Mouse (Mus musculus) 3134 (cell line): ENCODE measurements around the gene Ppp1r15b.
A peak's percentile ranks its signal among the peaks of the same experiment; 100 is the strongest.

ENCODE experiments used
- DNase-seq: peaks from one replicate; pipeline ENCODE4 v3.0.0-alpha.2; 2011; ENCODE audit warnings: low spot score; ENCODE audit not compliant: insufficient read length; ENCODE audit errors: extremely low read depth

Gene Ppp1r15b

DNA sequence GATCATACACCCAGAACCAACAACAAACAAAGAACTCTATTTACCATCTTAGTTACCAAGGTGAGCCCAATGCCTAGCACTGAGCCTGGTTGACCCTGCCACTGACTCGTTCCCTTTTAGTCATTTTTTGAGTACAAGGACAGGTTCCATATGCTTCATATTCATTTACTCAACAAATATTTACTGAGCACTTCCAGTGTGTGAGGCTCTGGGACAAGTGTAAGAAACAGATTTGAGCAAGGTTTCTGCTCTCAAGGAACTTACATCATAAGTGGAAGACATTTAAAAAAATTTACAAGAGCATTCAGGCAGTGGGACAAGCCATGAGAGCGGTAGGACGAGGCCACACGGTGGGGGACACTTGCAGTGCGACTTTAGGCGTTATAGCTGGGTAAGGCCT is 24.3 kb downstream of the Ppp1r15b start:
- no peak for DNase-seq

DNA sequence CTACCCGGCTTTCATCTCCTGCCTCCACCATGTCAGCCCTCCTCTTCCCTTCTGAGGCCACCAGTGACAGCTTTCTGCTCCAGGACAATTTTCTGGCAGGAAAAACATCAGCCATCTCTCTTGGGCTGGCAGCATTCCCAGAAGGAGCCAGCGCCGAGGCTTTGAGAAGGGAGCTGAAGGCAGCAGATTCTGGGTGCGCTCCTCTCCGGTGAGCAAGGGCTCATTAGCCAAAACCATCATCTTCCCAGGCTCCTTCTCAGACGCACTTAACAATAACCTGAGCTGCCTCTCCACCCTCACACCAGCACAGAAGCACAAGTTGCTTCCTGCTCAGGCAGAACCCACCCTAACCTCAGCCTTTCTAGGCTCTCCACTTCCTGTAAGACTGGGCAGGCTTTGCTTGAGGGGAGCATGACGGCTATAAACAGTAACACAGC is 28.2 kb downstream of the Ppp1r15b start:
- no peak for DNase-seq

DNA sequence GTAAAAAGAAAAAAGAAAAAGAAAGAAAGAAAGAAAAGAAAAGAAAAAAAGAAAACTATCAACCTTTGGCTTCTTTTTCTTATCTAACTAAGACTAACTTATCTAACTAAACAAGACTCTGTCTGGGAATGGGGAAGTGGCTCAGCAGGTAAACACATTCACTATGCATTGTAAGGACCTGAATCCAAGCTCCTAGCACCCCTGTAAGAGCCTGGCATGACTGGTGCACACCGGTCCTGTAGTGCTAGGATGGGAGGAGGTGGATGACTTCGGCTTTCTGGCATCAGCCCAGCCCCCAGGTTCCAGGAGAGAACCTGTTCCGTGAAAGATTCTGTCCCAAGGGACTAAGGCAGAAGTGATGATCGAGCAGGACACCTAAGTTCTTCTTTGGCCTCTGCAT is 30.6 kb downstream of the Ppp1r15b start:
- no peak for DNase-seq

DNA sequence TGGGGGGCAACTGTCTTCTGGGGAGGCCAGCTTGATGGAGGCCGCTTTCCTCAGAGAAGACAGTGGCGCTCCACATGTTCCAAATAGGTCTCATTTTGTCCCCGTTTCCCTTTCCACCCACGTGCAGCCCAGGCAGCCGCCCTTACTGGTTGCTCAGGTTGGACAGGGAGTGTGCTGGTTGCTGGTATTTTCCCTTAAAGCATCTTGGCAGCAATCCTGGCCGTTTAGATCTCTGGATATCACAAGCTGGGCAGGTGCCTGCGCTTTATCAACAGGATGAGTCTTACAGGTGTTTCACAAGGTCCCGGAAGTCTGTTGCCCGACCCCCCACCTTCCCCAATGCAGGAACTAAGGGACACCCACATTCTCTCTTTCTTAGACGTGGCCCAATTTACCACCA is 31.1 kb downstream of the Ppp1r15b start:
- DNase-seq: no peak

DNA sequence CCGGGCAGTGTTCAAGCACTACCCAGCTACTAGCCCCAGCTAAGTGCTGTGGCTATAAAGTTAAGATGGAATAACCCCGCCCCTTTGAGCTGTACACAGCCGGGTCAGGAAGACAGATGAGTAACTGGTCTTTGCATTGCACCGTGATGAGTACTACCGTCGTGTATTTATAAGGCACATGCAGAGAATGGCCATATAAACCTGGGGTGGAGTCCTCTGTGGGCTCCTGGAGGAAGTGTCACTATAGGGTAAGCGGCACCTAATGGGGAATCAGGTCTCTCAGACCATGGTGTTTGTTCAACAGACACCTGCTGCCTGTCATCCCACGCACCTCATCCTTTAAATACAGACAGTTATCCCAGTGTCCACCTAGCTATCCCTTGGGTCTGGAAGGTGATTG is 32.0 kb downstream of the Ppp1r15b start:
- no peak for DNase-seq

DNA sequence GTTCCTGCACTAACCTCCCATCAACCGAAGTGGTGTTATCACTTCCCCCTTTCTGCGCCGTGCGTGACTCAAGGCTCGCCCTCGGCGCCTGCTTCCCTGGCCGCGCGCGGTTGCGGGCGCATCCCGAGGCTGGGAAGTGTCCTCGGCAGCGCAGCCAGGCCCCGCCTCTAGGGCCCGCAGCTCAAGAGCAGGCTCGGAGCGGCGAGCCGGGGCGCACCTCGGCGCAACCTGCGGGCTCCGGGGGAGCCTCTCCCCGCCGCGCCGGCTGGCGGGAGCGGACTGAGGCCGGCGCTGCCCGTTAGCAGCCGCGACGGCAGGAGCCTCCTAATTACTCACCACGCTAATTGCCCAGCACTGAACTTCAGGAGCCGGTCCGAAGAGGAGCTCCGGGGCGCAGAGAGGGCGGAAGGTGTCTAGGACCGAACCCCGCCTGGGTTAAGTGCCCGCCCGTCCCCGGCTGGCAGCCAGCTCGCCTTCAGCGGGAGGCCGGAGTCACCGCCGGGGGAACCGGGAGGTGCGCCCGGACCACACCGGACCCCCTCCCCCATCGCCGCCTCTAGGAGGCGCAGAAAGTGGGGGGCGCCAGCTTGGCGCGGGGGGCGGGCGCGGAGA is 33.0 kb downstream of the Ppp1r15b start, which contains the start of gene Plekha6:
Gene Plekha6, plus strand, starts transcription at position 391 of the 612 bp plus-strand sequence.
- DNase-seq: no peak

DNA sequence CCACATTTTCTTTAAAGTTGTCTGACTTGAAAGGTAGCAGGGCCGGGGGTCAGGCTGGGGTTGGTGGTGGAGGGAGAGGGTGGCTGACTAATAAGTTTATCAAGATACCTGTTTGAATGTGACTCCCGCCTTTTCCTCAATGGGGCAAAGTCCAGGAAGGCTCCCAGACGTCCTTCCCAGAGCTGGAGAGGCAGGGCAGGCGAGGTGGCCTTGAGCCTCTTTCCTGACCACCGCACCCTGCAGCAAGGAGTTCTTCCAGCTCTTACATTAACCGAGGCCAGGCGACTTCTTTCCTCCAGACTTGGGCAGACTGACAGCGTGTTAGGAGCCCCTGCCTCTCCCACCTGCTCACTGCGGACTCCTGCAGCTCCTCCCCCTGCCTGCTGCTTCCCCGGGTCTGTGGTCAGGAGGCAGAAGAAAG is 33.7 kb downstream of the Ppp1r15b start:
- DNase-seq: no peak

DNA sequence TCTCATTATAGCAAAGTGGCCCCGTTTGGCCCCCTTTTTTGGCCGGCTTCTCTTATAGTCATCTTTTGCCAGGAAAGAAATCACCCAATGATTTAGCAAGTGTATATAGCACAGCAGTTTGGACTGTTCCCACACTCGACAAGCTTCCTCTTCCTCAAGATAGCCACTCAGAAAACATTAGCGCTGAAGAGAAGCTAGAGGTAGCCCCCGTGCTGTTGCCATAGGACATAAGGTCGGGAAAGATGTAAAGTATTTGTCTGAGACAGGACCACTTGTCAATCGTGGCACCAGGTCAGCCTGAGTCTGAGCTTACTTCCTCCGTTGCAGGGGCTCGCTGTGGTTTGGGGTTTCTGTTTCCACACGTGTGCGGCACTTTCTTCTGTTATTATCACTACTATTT is 34.2 kb downstream of the Ppp1r15b start:
- DNase-seq: no peak

DNA sequence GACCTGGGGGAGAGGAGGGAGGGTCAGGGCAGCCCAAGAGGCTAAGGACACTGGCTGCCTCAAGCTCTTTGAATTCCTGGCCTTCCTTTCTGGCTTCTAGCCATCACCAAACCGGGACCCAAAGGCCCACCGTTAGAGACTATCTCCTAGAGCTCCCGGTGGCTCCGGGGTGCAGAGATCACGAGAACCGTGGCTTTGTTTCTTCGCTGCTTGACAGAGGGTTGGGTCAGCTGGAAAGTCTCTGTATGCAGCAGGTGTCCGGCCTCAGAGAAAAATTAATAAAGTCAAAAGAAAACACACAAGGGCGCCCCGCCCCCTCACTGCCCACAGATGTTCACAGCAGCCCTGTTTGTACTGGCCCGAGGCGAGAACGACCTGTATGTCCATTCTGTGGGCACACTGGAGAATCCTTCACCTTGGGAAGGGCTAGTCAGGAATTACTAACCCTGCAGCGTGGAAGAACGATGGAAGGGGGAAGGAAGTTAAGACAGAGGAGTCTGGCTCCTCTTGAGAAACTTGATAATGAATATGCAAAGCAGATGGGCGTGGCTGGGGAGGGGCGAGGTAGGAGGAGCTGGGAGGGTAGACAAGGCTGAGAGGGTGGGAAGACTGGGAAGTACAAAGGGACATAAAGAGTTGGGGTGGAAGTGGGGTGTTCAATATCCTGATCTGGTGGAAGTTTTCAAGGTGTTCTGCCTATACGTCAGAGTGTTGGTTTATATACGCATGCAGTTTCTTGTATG is 37.5 kb downstream of the Ppp1r15b start:
- DNase-seq: no peak

DNA sequence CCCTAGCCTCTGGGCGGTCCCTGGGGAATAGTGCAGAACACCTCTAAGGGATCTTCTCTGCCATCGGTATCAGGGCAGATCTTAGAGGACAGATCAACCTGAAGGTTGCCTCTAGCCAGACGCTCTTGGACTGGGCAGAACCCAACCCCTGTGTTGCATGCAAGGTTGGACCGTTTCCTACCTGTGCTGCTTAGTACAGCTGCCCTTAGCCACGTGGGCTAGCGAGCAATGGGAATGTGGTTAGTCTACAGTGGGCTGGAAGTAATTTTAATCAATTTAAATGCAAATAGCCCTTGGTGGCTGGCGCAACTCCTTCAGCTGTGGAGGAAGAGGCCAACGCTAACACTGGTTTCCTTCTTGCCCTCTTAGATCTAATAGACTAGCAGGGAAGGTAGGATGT is 39.3 kb downstream of the Ppp1r15b start:
- DNase-seq: no peak

DNA sequence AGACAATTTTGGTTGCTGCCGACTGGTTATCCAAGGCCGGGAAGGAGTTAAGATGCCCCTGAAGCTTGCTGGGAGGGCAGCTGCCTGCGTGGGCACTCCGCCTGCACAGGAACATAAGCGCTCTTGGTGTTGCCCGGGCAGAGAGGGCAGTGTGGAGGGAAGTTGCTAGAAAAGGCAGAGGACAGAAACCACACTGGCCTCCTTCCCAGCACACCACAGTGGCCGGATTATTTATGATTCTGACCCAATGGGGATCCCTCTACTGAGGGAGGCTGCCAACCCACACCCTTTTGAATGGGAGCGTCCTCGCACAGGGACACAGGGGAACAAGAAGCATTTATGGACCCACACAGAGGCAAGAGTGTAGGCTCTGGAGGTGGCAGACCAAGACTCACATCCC is 40.4 kb downstream of the Ppp1r15b start:
- no peak for DNase-seq

DNA sequence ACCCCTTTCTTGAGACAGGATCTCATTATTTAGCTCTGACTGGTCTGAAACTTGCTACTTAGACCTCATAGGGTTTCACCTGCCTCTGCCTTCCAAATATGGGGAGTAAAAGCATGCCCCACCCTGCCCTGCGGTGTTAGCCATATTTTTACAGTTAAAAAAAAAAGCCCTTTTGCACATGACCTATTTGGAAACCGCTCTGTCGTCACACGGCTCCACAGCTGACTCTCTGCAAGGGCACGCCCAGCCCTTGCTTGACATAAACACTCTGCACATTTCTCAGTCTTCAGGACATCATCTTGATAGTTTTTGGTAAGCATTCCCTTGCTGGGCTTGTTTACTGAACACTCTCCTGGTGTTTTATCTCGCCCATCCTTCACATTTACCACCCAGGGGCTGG is 44.2 kb downstream of the Ppp1r15b start:
- no peak for DNase-seq

DNA sequence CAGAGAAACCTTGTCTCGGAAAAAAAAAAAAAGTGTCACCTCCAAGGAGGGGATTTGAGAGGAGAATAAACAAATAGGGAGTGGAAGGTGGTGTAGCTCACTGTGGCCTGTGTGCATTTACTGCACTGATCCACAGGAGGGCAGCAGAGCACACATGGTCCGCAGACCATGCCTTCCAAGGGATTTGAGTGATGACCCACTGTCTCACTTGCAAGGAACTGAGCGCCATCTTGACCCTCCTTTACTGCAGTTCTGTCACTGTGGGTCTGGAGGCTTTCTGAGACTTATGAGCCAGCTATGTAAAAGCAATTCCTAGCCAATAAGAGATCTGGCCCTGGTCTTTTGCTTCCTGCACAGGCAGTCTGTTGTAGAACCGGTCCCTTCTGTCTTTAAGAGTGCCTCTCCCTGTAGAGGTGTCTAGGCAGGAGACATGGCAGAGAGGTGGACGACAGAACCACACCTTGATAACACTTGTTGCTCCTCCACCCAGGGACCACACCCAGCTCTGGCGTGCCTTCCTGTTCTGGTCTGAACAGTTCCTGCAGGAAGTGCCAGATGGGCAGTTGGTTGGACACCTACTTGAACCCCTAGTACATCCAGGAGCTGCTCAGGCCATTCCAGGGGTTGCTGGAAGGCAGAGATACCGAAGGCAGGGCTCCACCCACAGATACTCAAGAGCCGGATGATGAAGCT is 46.7 kb downstream of the Ppp1r15b start:
- DNase-seq: peak; percentile 28

DNA sequence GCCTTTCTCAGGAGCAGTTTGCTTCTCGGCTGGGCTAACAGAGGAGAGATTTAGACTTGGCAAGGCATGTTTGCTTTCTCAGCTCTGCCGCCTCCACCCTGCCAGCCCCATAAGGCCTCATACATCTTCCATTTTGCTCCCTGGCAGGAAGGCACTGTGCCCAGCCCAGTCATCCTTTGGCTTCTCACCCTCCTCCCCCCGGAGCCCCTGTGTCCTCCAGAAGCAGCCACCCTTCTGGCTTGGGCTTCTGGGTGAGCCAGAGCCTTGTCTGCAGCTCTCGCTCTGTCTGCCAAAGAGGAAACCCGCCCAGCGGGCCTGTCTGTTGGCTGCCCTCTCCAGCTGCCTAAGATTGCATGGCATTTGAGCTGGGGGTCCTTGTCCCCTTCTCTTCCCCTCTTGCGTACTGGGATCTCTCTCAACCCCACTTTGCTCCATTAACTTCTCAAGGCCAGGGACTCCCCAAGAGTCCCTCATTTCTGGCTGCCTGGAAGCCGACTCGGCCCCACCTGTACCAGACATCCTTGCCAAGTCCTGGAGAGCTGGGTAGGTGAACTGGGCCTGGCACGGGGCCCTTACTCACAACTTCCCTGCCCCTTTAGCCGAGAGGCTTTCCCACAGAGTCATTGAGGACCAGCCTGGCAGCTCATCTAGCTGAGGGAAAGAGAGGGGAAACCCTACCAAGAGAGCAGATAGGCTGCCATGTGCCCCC is 47.9 kb downstream of the Ppp1r15b start:
- no peak for DNase-seq

DNA sequence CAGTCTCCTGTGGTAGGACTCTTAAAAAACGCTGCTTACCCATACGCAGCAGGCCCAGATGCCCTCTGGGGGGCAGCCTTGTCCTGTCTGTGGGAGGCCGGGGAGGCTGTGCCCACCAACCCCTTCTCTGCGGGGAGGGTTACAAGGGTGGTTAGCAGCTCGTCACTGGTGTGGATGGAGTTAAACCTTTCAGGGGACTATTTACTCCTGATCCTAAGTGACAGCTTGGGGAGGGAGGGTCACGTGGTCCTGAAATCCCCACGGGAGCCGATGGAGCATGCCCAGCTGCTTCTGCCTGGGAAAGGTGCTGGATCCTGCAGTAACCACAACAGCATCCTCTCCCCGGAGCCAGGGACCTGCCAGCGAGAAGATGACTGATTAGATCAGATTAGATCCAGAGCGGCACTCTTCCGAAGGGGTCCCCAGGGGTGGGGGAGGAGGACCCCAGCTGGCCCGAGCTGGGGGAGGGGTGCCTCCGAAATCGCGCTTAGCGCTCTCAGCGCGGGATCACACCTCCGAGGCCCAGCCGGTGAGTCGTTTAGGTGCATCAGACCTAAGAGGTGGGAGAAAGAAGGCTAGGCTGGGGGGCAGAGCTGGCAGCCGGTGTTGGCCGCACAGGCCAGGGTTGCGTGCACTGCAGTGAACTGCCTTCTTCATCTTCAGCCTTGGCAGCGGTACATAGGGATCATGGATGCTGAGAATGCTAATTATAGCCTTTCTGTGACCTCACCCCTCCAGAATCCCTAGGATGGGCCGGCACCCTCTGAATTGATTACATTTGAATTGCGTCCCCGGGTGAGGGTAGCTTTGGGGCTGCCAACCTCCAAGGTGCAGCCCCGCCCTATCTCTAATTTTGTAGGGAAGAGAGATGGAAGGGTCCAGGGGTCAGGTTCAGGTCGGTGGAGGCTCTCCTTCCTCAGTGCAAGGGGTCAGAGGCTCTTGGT is 50.4 kb downstream of the Ppp1r15b start:
- DNase-seq: peak; percentile 35

DNA sequence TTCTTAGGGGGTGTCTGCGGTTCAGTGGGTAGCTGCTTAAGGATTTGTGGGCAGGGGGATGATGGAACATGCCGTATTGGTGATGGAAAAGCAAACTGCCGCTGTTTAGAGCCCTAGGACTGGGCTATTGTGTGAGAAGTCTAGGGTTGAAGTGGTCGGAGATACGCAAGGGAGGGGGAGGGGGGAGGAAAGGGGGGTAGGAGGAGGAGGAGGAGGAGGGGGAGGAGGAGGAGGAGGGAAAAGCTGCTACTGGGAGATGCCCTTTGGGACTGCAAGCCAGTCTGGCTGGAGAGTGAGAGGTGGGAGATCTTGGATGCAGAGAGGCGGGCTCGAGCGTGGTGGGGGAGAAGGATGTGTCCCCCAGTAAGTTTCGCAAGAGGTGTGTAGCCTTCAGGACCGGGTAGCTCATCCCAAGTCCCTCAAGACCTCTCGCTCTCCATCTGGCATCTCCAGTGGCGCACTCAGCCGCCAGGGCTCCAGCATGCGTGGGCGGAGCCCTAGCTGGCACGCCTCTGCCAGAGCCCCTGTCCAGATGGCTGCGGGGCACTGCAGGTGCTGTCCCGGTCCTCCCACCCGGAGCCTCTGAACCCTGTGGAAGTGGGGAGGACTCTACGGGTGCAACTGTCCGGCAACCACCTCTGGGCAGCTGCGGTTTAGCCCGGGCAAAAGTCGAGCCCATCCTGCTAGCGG is 51.2 kb downstream of the Ppp1r15b start:
- DNase-seq: no peak

DNA sequence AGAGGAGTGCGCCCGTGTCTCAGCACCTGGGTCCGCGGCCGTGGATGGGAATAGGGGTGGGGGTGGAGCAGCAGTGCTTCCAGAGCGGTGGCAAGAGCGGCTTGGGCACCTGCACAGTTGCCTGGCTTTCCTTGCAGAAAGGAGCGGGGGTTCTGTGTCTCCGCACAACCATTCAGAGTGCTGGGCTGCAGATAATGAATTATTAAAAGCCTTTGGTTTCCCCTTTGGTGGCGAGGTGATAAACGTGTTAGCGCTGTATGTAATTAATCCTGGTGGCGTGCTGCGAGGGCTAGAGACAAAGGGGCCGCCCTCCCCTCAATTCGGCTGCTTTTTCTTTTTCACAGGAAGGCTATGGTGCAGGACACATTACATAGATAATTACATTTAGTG is 51.8 kb downstream of the Ppp1r15b start:
- DNase-seq: no peak

DNA sequence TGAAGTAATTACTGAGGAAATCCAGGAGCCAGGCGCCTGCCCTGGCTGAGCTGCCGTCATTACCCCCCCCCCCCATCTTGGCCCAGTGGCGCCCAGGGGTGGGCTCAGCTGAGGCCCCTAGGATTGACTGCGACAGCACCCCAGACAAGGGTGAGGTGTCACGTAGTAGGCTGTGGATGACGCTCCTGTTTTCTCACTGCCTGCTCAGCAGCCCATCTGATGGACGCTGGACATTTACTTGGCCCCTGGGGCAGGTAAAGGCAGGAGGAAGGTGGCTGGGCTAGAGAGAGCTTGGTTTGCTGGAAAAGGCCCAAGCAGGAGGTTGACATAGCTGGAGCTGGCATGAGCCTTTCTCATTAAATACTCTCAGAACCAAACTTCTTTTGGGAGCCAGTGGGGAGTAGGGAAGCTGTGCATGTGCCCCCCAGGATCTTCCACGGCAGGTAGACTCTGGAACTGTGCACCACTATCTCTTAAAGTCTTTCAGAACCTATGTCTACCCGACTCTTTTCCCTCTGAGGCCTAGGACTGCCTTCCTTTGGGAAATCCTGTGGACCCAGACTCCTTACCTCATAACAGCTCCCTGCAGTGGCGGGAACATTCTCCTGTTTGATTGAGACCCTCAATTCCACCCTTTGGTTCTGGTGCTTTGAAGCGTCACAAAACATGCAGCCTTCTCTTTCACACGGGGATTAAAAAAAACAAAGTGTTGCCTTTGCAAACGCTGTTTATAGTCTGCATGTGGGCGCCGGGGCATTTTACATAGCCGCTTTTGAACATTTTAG is 52.4 kb downstream of the Ppp1r15b start:
- DNase-seq: no peak
